9 mouse cellular contexts compared by ENCODE assay signal in the genomic region with DNA sequence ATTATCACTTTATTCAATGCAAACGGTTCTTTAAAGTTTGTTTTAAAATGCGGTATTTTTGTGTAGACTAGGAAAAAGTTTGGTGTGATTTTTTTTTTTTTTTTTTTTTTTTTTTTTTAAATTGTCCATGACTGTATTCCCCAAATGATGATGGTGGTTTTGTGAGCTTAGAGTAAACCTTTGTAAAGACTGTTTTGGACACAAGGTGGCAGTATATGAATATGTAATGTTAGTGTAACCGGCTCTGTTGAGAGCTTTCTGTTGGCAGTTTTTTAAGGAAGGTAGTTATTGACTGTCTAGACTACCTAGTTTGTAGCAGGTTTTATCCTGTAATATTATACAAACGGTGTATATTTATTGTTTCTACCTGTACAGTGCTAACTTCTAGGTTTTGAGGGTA. TPM values are rescaled to one million over a fixed set of nuclear protein-coding genes. Genes with fewer than 3 reads are reported as not detected.
DNase-seq lines count a peak whose midpoint lies in the region; ATAC-seq and TF ChIP-seq lines count a peak whose summit lies in the region.
"Had no signal": no experiment of that assay in that cellular context is flagged by ENCODE, and none has a peak within 500 bp of the region (broad histone marks: within the 10 kb centered on the region; RNA-seq: fewer than 3 reads in every experiment).

No protein-coding gene starts in this region.

- no peak overlapping the region for H3K4me2 ChIP-seq in heart, postnatal 0 days (ENCODE audit: low read depth, low read length)
- no peak overlapping the region for H3K4me2 ChIP-seq in liver, postnatal 0 days (ENCODE audit: low read depth, low read length)
- H3K4me2 ChIP-seq: embryonic facial prominence, embryonic 15.5 days had no signal

- no peaks in the 10 kb centered on the region for H3K36me3 ChIP-seq in kidney, adult 2 months (ENCODE audit: control insufficient read depth, insufficient read depth, low read length)
- H3K36me3 ChIP-seq in heart, postnatal 0 days (replicated peaks; ENCODE audit: control insufficient read depth, insufficient read depth, low read length): 0 out of 2 replicates have a peak, but pooled peaks cover 9% of the 10 kb centered on the region
- peaks cover 14% of the 10 kb centered on the region for H3K36me3 ChIP-seq in liver, postnatal 0 days (replicated peaks; ENCODE audit: insufficient read depth, low read length)

- no peaks in the 10 kb centered on the region for H3K9me3 ChIP-seq in heart, postnatal 0 days (replicated peaks; ENCODE audit: control insufficient read depth, low read length)
- H3K9me3 ChIP-seq in liver, postnatal 0 days (ENCODE audit: low read length): no peaks in the 10 kb centered on the region
- H3K9me3 ChIP-seq: embryonic facial prominence, embryonic 15.5 days had no signal

- H3K4me1 ChIP-seq in kidney, adult 2 months (ENCODE audit: control insufficient read depth, insufficient read depth, low read length): no peaks in the 10 kb centered on the region
- H3K4me1 ChIP-seq in heart, postnatal 0 days (ENCODE audit: control insufficient read depth, insufficient read depth): no peaks in the 10 kb centered on the region
- H3K4me1 ChIP-seq in liver, postnatal 0 days (ENCODE audit: insufficient read depth): no peaks in the 10 kb centered on the region
- H3K4me1 ChIP-seq: embryonic facial prominence, embryonic 15.5 days had no signal

- ATAC-seq in CD4-positive, CD25-positive, alpha-beta regulatory T cell, adult 4 months: peak; percentile 100
- ATAC-seq in heart, postnatal 0 days (ENCODE audit: insufficient read depth, low read depth): 0 out of 2 replicates have a peak, but pooled peaks have one; percentile 49
- peak; percentile 66 for ATAC-seq in liver, postnatal 0 days

- TF ChIP-seq POLR2A in kidney, adult 2 months (IDR thresholded peaks at IDR 0.05; ENCODE audit: low read depth, low read length): no peak

- no peak for TF ChIP-seq CTCF in kidney, adult 2 months (conservative IDR thresholded peaks at IDR 0.05; ENCODE audit: insufficient read depth, insufficient read length, low read depth, low read length)
- peak; percentile 60 for TF ChIP-seq CTCF in heart, postnatal 0 days (IDR thresholded peaks at IDR 0.05; ENCODE audit: low read depth)
- TF ChIP-seq CTCF in liver, postnatal 0 days (IDR thresholded peaks at IDR 0.05; ENCODE audit: low read depth): peak; percentile 66

- H3K9ac ChIP-seq in heart, postnatal 0 days (replicated peaks; ENCODE audit: low read depth, low read length): no peak overlapping the region
- H3K9ac ChIP-seq in liver, postnatal 0 days (replicated peaks): no peak overlapping the region
- H3K9ac ChIP-seq: embryonic facial prominence, embryonic 15.5 days had no signal

- H3K4me3 ChIP-seq in kidney, adult 2 months (ENCODE audit: insufficient read depth, low read depth, low read length): no peak overlapping the region
- no peak overlapping the region for H3K4me3 ChIP-seq in heart, postnatal 0 days (ENCODE audit: low read depth, low read length)
- no peak overlapping the region for H3K4me3 ChIP-seq in liver, postnatal 0 days (ENCODE audit: low read depth, low read length)
- H3K4me3 ChIP-seq: embryonic facial prominence, embryonic 15.5 days had no signal

- no peak for TF ChIP-seq EP300 in heart, postnatal 0 days (IDR thresholded peaks at IDR 0.05; ENCODE audit: low read depth)
- TF ChIP-seq EP300 in liver, postnatal 0 days (IDR thresholded peaks at IDR 0.05; ENCODE audit: low read depth): no peak

- H3K27ac ChIP-seq in kidney, adult 2 months (ENCODE audit: insufficient read depth, low read depth, low read length): no peak overlapping the region
- no peak overlapping the region for H3K27ac ChIP-seq in heart, postnatal 0 days (ENCODE audit: low read depth)
- H3K27ac ChIP-seq in liver, postnatal 0 days (ENCODE audit: low read depth): no peak overlapping the region
- H3K27ac ChIP-seq: embryonic facial prominence, embryonic 15.5 days had no signal

- no peaks in the 10 kb centered on the region for H3K27me3 ChIP-seq in kidney, adult 2 months (replicated peaks; ENCODE audit: control insufficient read depth, insufficient read depth, low read length)
- H3K27me3 ChIP-seq in heart, postnatal 0 days (ENCODE audit: control insufficient read depth, insufficient read depth, low read length): no peaks in the 10 kb centered on the region
- H3K27me3 ChIP-seq in liver, postnatal 0 days (ENCODE audit: insufficient read depth, low read length): no peaks in the 10 kb centered on the region
- H3K27me3 ChIP-seq: embryonic facial prominence, embryonic 15.5 days had no signal

- 25% methylated on average over 4 of the region's 4 CpGs for WGBS in kidney, adult 2 months
- WGBS in heart, postnatal 0 days: 23% methylated on average over 4 of the region's 4 CpGs
- WGBS in liver, postnatal 0 days (ENCODE audit: insufficient replicate concordance): 30% methylated on average over 4 of the region's 4 CpGs

- peak; percentile 77 for DNase-seq in kidney, adult 2 months
- no peak for DNase-seq in kidney, postnatal 4 days
- DNase-seq in ZHBTc4 (ENCODE audit: low read depth, low spot score): peak; percentile 75
- peak; percentile 74 for DNase-seq in heart, postnatal 0 days (ENCODE audit: low spot score)
- no peak for DNase-seq in liver, postnatal 0 days
- peak; percentile 61 for DNase-seq in skeletal muscle tissue, adult 2 months (ENCODE audit: low read depth, low spot score)
- no peak for DNase-seq in right cerebral cortex, postnatal 4 days

RNA-seq across cellular contexts. Expression of gene Uchl5, which starts 26.5 kb away (rescaled TPM):
- polyA plus RNA-seq in kidney, adult 2 months (2012; rRNA removed): 2.8 and 4.7 TPM in 2 replicates
- polyA plus RNA-seq in CD4-positive, CD25-positive, alpha-beta regulatory T cell, adult 4 months (2017; shearing (Covaris generic)): 10 to 100 TPM; 47.8 to 56.9 TPM
- total RNA-seq in heart, postnatal 0 days (2014; rRNA removed; ENCODE audit: low replicate concordance): 5.8 and 7.2 TPM in 2 replicates
- polyA plus RNA-seq in heart, postnatal 0 days (2015; fragmentation: Nextera tagmentation; extraction: Ambion mirVana): 46.4 and 49.3 TPM in 2 replicates
- polyA plus RNA-seq in liver, postnatal 0 days (2015; fragmentation: Nextera tagmentation; extraction: Ambion mirVana): 45.3 and 47.5 TPM in 2 replicates

RNA-seq across cellular contexts. Expression of gene Trove2, which starts 26.7 kb away (rescaled TPM):
- polyA plus RNA-seq in kidney, adult 2 months (2012; rRNA removed): 1.9 and 2.8 TPM in 2 replicates
- polyA plus RNA-seq in CD4-positive, CD25-positive, alpha-beta regulatory T cell, adult 4 months (2017; shearing (Covaris generic)): 1 to 10 TPM; 3.4 to 4.7 TPM
- 13.1 and 14.9 TPM in 2 replicates for total RNA-seq in heart, postnatal 0 days (2014; rRNA removed; ENCODE audit: low replicate concordance)
- polyA plus RNA-seq in heart, postnatal 0 days (2015; fragmentation: Nextera tagmentation; extraction: Ambion mirVana): 7.5 and 8.6 TPM in 2 replicates
- polyA plus RNA-seq in liver, postnatal 0 days (2015; fragmentation: Nextera tagmentation; extraction: Ambion mirVana): 1.4 and 1.6 TPM in 2 replicates

Comparison
In these comparisons a context has a peak if more than half of its experiments do, and no peak if none do; other contexts are left out.
1. DNase-seq: peak in kidney, adult 2 months (single experiment), ZHBTc4 (single experiment), heart, postnatal 0 days (single experiment) and skeletal muscle tissue, adult 2 months (single experiment); none in kidney, postnatal 4 days (0 of 2), liver, postnatal 0 days (single experiment) and right cerebral cortex, postnatal 4 days (single experiment).
2. ATAC-seq: peak in every context shown above with its lines; median percentile 100 in CD4-positive, CD25-positive, alpha-beta regulatory T cell, adult 4 months; 66 in liver, postnatal 0 days; 49 in heart, postnatal 0 days.